ENCODE assay signal across 8 mouse cellular contexts in the genomic region with DNA sequence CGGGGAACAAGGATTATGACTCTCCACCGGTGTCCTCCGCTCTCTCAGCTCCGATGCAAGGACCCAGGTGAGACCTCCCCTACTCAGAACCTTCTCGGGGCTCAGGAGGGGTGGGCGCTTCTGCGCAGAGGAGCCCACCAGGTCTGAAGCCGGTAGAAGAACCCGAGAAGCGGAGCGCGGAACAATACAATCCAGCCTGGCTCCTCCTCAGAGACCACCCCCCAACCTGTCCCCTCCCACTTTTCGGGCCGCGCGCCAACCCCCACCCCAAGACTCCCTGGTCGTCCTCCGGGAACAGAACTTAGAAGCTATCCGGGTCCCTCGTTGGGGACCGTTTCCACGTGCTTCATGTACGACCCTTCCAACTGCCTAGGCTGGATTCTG. TPM values are rescaled to one million over a fixed set of nuclear protein-coding genes. Genes with fewer than 3 reads are reported as not detected.
DNase-seq lines count a peak whose midpoint lies in the region; ATAC-seq and TF ChIP-seq lines count a peak whose summit lies in the region.

A gene (minus strand): TSS at position 240 of the 384 bp plus-strand sequence.

- peak within 1 kb of the TSS; percentile 65 for H3K4me3 ChIP-seq in lung, embryonic 15.5 days
- peak within 1 kb of the TSS; percentile 39 for H3K4me3 ChIP-seq in forebrain, embryonic 11.5 days (ENCODE audit: low read depth, low read length)
- H3K4me3 ChIP-seq in limb, embryonic 12.5 days (replicated peaks): peak within 1 kb of the TSS; percentile 79
- peak within 1 kb of the TSS; percentile 61 for H3K4me3 ChIP-seq in small intestine, adult 2 months (ENCODE audit: low read depth, low read length)

- peak; percentile 48; the same call in 1 of the 2 replicates for ATAC-seq in lung, embryonic 15.5 days (ENCODE audit: borderline replicate concordance, extremely low read depth, low FRiP score, low TSS enrichment)
- ATAC-seq in forebrain, embryonic 11.5 days (replicated peaks; ENCODE audit: low FRiP score): peak; percentile 45; the same call in 1 of the 2 replicates
- peak; percentile 64 for ATAC-seq in limb, embryonic 12.5 days (ENCODE audit: insufficient number of reproducible peaks, insufficient read depth, low FRiP score, low TSS enrichment, low read depth)

- 0% methylated on average over 23 of the region's 23 CpGs for whole genome bisulfite sequencing in lung, embryonic 15.5 days
- under 1% methylated on average over 23 of the region's 23 CpGs for WGBS in forebrain, embryonic 11.5 days
- 0% methylated on average over 23 of the region's 23 CpGs for WGBS in limb, embryonic 12.5 days
- 3% methylated on average over 23 of the region's 23 CpGs for WGBS in small intestine, adult 2 months

- DNase-seq in lung, postnatal 14 days: no peak
- DNase-seq in forebrain, embryonic 11.5 days (ENCODE audit: low spot score): peak; percentile 74
- DNase-seq in layer of hippocampus, adult 8-10 months (ENCODE audit: low spot score in 2 of 2): no peak
- no peak for DNase-seq in spleen, postnatal 14 days (ENCODE audit: low spot score in 2 of 2)
- DNase-seq in c-Kit-positive CD71-positive TER-119-positive erythroid progenitor cells, embryonic 14.5 days (ENCODE audit: low spot score): no peak

- H3K4me1 ChIP-seq in lung, embryonic 15.5 days: peaks cover 70% of the 10 kb centered on the region
- H3K4me1 ChIP-seq in forebrain, embryonic 11.5 days (replicated peaks; ENCODE audit: control insufficient read depth, insufficient read depth, low read length): peaks cover 12% of the 10 kb centered on the region
- peaks cover 60% of the 10 kb centered on the region for H3K4me1 ChIP-seq in limb, embryonic 12.5 days (replicated peaks)
- peaks cover 15% of the 10 kb centered on the region for H3K4me1 ChIP-seq in small intestine, adult 2 months (ENCODE audit: control insufficient read depth, insufficient read depth, insufficient read length, low read length)

- TF ChIP-seq CTCF in small intestine, adult 2 months (IDR thresholded peaks at IDR 0.05; ENCODE audit: extremely low read depth, insufficient read length, insufficient replicate concordance, low read depth, low read length): no peak

- H3K27ac ChIP-seq in lung, embryonic 15.5 days: peak within 1 kb of the TSS; percentile 80
- H3K27ac ChIP-seq in forebrain, embryonic 11.5 days (ENCODE audit: low read depth, low read length): no peak within 1 kb of the TSS
- peak within 1 kb of the TSS; percentile 78 for H3K27ac ChIP-seq in limb, embryonic 12.5 days
- no peak within 1 kb of the TSS for H3K27ac ChIP-seq in small intestine, adult 2 months (ENCODE audit: insufficient read depth, low read depth, low read length)

- peak; percentile 24; the same call in 1 of the 2 replicates for TF ChIP-seq POLR2A in small intestine, adult 2 months (IDR thresholded peaks at IDR 0.05; ENCODE audit: low read depth, low read length)

- no peaks in the 10 kb centered on the region for H3K9me3 ChIP-seq in lung, embryonic 15.5 days
- H3K9me3 ChIP-seq in forebrain, embryonic 11.5 days (ENCODE audit: control insufficient read depth, low read length): no peaks in the 10 kb centered on the region
- H3K9me3 ChIP-seq in limb, embryonic 12.5 days: no peaks in the 10 kb centered on the region

- no peaks in the 10 kb centered on the region for H3K36me3 ChIP-seq in lung, embryonic 15.5 days
- H3K36me3 ChIP-seq in forebrain, embryonic 11.5 days (ENCODE audit: control insufficient read depth, insufficient read depth, low read length): no peaks in the 10 kb centered on the region
- H3K36me3 ChIP-seq in limb, embryonic 12.5 days: peaks cover 21% of the 10 kb centered on the region; the same call in 1 of the 2 replicates
- H3K36me3 ChIP-seq in small intestine, adult 2 months (ENCODE audit: control insufficient read depth, insufficient read depth, low read length): no peaks in the 10 kb centered on the region

- no peaks in the 10 kb centered on the region for H3K27me3 ChIP-seq in lung, embryonic 15.5 days
- H3K27me3 ChIP-seq in forebrain, embryonic 11.5 days (ENCODE audit: control insufficient read depth, insufficient read depth, low read length): peaks cover 20% of the 10 kb centered on the region
- H3K27me3 ChIP-seq in limb, embryonic 12.5 days: no peaks in the 10 kb centered on the region
- peaks cover 26% of the 10 kb centered on the region for H3K27me3 ChIP-seq in small intestine, adult 2 months (ENCODE audit: control insufficient read depth, insufficient read depth, low read length)

- peak within 1 kb of the TSS; percentile 62 for H3K9ac ChIP-seq in lung, embryonic 15.5 days
- peak within 1 kb of the TSS; percentile 55 for H3K9ac ChIP-seq in forebrain, embryonic 11.5 days (ENCODE audit: low read length)
- peak within 1 kb of the TSS; percentile 92 for H3K9ac ChIP-seq in limb, embryonic 12.5 days (replicated peaks)

- H3K4me2 ChIP-seq in lung, embryonic 15.5 days: peak within 1 kb of the TSS; percentile 79
- H3K4me2 ChIP-seq in forebrain, embryonic 11.5 days (ENCODE audit: low read depth, low read length, severe bottlenecking): peak within 1 kb of the TSS; percentile 66
- H3K4me2 ChIP-seq in limb, embryonic 12.5 days: peak within 1 kb of the TSS; percentile 87

RNA-seq across cellular contexts. Expression of the gene that starts here (rescaled TPM):
- 36.3 and 37.2 TPM in 2 replicates for polyA plus RNA-seq in lung, embryonic 15.5 days (2015; fragmentation: Nextera tagmentation; extraction: Ambion mirVana)
- polyA plus RNA-seq in forebrain, embryonic 11.5 days (2014; fragmentation: Nextera tagmentation; extraction: Ambion mirVana): 13.6 and 16.1 TPM in 2 replicates
- 40.3 and 44.8 TPM in 2 replicates for polyA plus RNA-seq in limb, embryonic 12.5 days (2016; fragmentation: Nextera tagmentation; extraction: Ambion mirVana)
- 1.3 and 2.5 TPM in 2 replicates for polyA plus RNA-seq in small intestine, adult 2 months (2012; rRNA removed)
- 1 to 10 TPM in 2 of 4 experiments, under 1 TPM in 2; 0.37 to 1.2 (median 1.00) TPM for total RNA-seq in layer of hippocampus, adult 8-10 months (2022)

Comparison
In these comparisons a context has a peak if more than half of its experiments do, and no peak if none do; other contexts are left out.
1. H3K27ac ChIP-seq: peak in lung, embryonic 15.5 days (single experiment) and limb, embryonic 12.5 days (single experiment); none in forebrain, embryonic 11.5 days (single experiment) and small intestine, adult 2 months (single experiment).
2. Peak in every context shown above with its lines, with median percentiles within 50 percentile points of each other: ATAC-seq, H3K4me2 ChIP-seq, H3K4me3 ChIP-seq and H3K9ac ChIP-seq.